Mouse (Mus musculus): ENCODE results near the gene Zfhx3.

GRCm38 (mm10) chr8:108854444-108855102 lies 912.1 kb downstream of the Zfhx3 start:
- TF ChIP-seq CTCF (IDR thresholded peaks at IDR 0.05) = no peak
- no peak for TF ChIP-seq EP300 (IDR thresholded peaks at IDR 0.05)
